ENCODE assay signal across 22 mouse cellular contexts in the genomic region with DNA sequence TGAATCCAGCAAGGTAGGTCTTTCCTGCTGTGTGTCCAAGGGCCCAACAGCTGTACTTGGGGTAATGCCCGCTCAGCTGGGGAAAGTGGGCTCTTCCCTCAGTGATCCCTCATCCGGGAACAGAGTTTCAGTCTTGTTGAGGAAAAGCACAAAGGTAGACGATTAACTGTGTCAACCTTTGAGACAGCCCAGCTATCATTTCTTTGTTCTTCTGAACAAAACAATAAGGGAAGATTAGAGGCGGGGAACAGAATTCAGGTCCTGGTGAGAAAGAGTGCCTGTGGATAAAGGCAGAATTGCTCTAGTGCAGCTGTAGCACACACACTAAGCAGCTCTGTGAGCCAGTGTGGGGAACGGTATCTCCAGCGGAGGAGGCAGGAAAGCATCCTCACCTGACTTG.
A peak's percentile ranks its signal among the peaks of the same experiment; 100 is the strongest.
DNase-seq lines count a peak whose midpoint lies in the region; ATAC-seq and TF ChIP-seq lines count a peak whose summit lies in the region.
"Had no signal": no experiment of that assay in that cellular context is flagged by ENCODE, and none has a peak within 500 bp of the region (broad histone marks: within the 10 kb centered on the region; RNA-seq: fewer than 3 reads in every experiment).

No protein-coding gene starts in this region.

- in situ Hi-C loops in ES-E14 (cut with MboI; ENCODE audit: low sequenced_read_pairs in 2 of 2, unreplicated experiment in 2 of 2) = no loop called here

- peaks cover 6% of the 10 kb centered on the region; the same call in 1 of the 2 replicates for H3K27me3 ChIP-seq in midbrain, embryonic 13.5 days
- 0 out of 2 replicates have a peak, but pooled peaks cover 4% of the 10 kb centered on the region for H3K27me3 ChIP-seq in midbrain, embryonic 15.5 days (replicated peaks)
- 0 out of 2 replicates have a peak, but pooled peaks cover 2% of the 10 kb centered on the region for H3K27me3 ChIP-seq in kidney, embryonic 16.5 days (ENCODE audit: insufficient read depth, low read length)
- H3K27me3 ChIP-seq: embryonic facial prominence, embryonic 13.5 days; embryonic facial prominence, embryonic 15.5 days had no signal

- H3K4me3 ChIP-seq in midbrain, embryonic 13.5 days (replicated peaks) = no peak overlapping the region
- H3K4me3 ChIP-seq in midbrain, embryonic 15.5 days = no peak overlapping the region
- H3K4me3 ChIP-seq in ES-E14 (ENCODE audit: insufficient read depth in 1 of 2, low read depth in 1 of 2, low read length in 2 of 2, poor library complexity in 1 of 2, severe bottlenecking in 1 of 2) = no peak overlapping the region
- no peak overlapping the region for H3K4me3 ChIP-seq in kidney, embryonic 16.5 days (ENCODE audit: low read length)
- H3K4me3 ChIP-seq: embryonic facial prominence, embryonic 13.5 days; embryonic facial prominence, embryonic 15.5 days; erythroblast, embryonic 14.5 days; forebrain, embryonic 10.5 days; forebrain, embryonic 13.5 days had no signal

- no peak overlapping the region for H3K4me2 ChIP-seq in midbrain, embryonic 13.5 days (replicated peaks)
- H3K4me2 ChIP-seq in midbrain, embryonic 15.5 days = no peak overlapping the region
- H3K4me2 ChIP-seq in kidney, embryonic 16.5 days (replicated peaks; ENCODE audit: low read depth, low read length) = no peak overlapping the region
- H3K4me2 ChIP-seq: embryonic facial prominence, embryonic 13.5 days; embryonic facial prominence, embryonic 15.5 days; forebrain, embryonic 13.5 days had no signal

- H3K27ac ChIP-seq in midbrain, embryonic 13.5 days = no peak overlapping the region
- H3K27ac ChIP-seq in midbrain, embryonic 15.5 days = no peak overlapping the region
- no peak overlapping the region for H3K27ac ChIP-seq in ES-E14 (ENCODE audit: insufficient read depth, low read depth, low read length, poor library complexity, severe bottlenecking)
- H3K27ac ChIP-seq in kidney, embryonic 16.5 days (ENCODE audit: low read length) = no peak overlapping the region
- H3K27ac ChIP-seq: embryonic facial prominence, embryonic 13.5 days; embryonic facial prominence, embryonic 15.5 days; forebrain, embryonic 10.5 days; forebrain, embryonic 13.5 days had no signal

- no peak overlapping the region for H3K9ac ChIP-seq in midbrain, embryonic 13.5 days (replicated peaks)
- H3K9ac ChIP-seq in midbrain, embryonic 15.5 days = no peak overlapping the region
- no peak overlapping the region for H3K9ac ChIP-seq in ES-E14 (ENCODE audit: insufficient read depth, low read depth, low read length, poor library complexity, severe bottlenecking)
- H3K9ac ChIP-seq in kidney, embryonic 16.5 days (replicated peaks; ENCODE audit: low read length) = no peak overlapping the region
- H3K9ac ChIP-seq: embryonic facial prominence, embryonic 13.5 days; embryonic facial prominence, embryonic 15.5 days; forebrain, embryonic 13.5 days had no signal

- no peaks in the 10 kb centered on the region for H3K9me3 ChIP-seq in midbrain, embryonic 13.5 days
- H3K9me3 ChIP-seq in midbrain, embryonic 15.5 days = no peaks in the 10 kb centered on the region
- H3K9me3 ChIP-seq in ES-E14 (ENCODE audit: control insufficient read depth, insufficient read depth, low read depth, low read length) = no peaks in the 10 kb centered on the region
- no peaks in the 10 kb centered on the region for H3K9me3 ChIP-seq in kidney, embryonic 16.5 days (ENCODE audit: low read length)
- H3K9me3 ChIP-seq: embryonic facial prominence, embryonic 13.5 days; embryonic facial prominence, embryonic 15.5 days; forebrain, embryonic 10.5 days; forebrain, embryonic 13.5 days had no signal

- peak; percentile 46 for DNase-seq in heart, adult 11 months
- no peak for DNase-seq in heart, postnatal 25 days (ENCODE audit: low spot score)
- peak; percentile 15 for DNase-seq in ES-E14 (ENCODE audit: low read depth, low spot score)
- DNase-seq in ZHBTc4 (ENCODE audit: low read depth, low spot score) = peak; percentile 59
- DNase-seq in thymus, postnatal 36 days = no peak
- DNase-seq: adrenal gland, adult 2 months; adrenal gland, postnatal 10 days; adrenal gland, postnatal 25 days; cerebellum, adult 11-12 months; cerebellum, adult 2 months; cerebellum, adult 9-10 months; cerebellum, postnatal 10 days; cerebellum, postnatal 25 days had no signal

- intact Hi-C loops in heart, postnatal 25 days (cut with DNase I) = no loop called here

- WGBS in midbrain, embryonic 13.5 days = 35% methylated on average over 6 of the region's 6 CpGs
- 37% methylated on average over 6 of the region's 6 CpGs for WGBS in midbrain, embryonic 15.5 days
- WGBS in kidney, embryonic 16.5 days = 75% methylated on average over 6 of the region's 6 CpGs

- no peaks in the 10 kb centered on the region for H3K36me3 ChIP-seq in midbrain, embryonic 13.5 days
- H3K36me3 ChIP-seq in midbrain, embryonic 15.5 days (replicated peaks) = no peaks in the 10 kb centered on the region
- no peaks in the 10 kb centered on the region for H3K36me3 ChIP-seq in ES-E14 (ENCODE audit: control insufficient read depth, insufficient read depth, low read length, poor library complexity, severe bottlenecking)
- no peaks in the 10 kb centered on the region for H3K36me3 ChIP-seq in kidney, embryonic 16.5 days (ENCODE audit: insufficient read depth, low read length)
- H3K36me3 ChIP-seq: embryonic facial prominence, embryonic 13.5 days; embryonic facial prominence, embryonic 15.5 days; forebrain, embryonic 10.5 days had no signal

- H3K4me1 ChIP-seq in midbrain, embryonic 13.5 days (replicated peaks) = peaks cover 14% of the 10 kb centered on the region
- peaks cover 15% of the 10 kb centered on the region for H3K4me1 ChIP-seq in midbrain, embryonic 15.5 days
- H3K4me1 ChIP-seq in ES-E14 (ENCODE audit: control insufficient read depth in 2 of 2, insufficient read depth in 2 of 2, low read length in 2 of 2, poor library complexity in 1 of 2) = no peaks in the 10 kb centered on the region
- H3K4me1 ChIP-seq in kidney, embryonic 16.5 days (ENCODE audit: insufficient read depth, low read length) = no peaks in the 10 kb centered on the region

- 0 out of 2 replicates have a peak, but pooled peaks have one; percentile 24 for ATAC-seq in midbrain, embryonic 13.5 days
- no peak for ATAC-seq in midbrain, embryonic 15.5 days (replicated peaks)
- ATAC-seq in kidney, embryonic 16.5 days (ENCODE audit: low FRiP score, low TSS enrichment) = no peak
- ATAC-seq: forebrain, embryonic 13.5 days; forebrain, embryonic 16.5 days had no signal

TF ChIP-seq in ES-E14, 5 proteins besides CTCF, POLR2A, EP300 and RAD21:
- TF ChIP-seq MAFK (IDR thresholded peaks at IDR 0.05; ENCODE audit: insufficient read depth, low read depth, low read length) (no peak), ZNF384 (IDR thresholded peaks at IDR 0.05; ENCODE audit: low read depth, low read length) (no peak), CHD2 (IDR thresholded peaks at IDR 0.05; ENCODE audit: low read depth, low read length) (no peak), HCFC1 (IDR thresholded peaks at IDR 0.05; ENCODE audit: borderline replicate concordance, insufficient read depth, low read length) (no peak), ZC3H11A (IDR thresholded peaks at IDR 0.05; ENCODE audit: borderline replicate concordance, low read depth, low read length) (no peak)

Comparison
In these comparisons a context has a peak if more than half of its experiments do, and no peak if none do; other contexts are left out.
1. DNase-seq: peak in heart, adult 11 months (single experiment), ES-E14 (single experiment) and ZHBTc4 (single experiment); none in heart, postnatal 25 days (single experiment) and thymus, postnatal 36 days (0 of 2).